Mouse (Mus musculus) liver, embryonic 14.5 days (tissue): Measurements from ENCODE around the gene Gm3002.
"Not testable (repeated sequence)": the region's sequence is repeated elsewhere in the genome, so short reads cannot be mapped to it uniquely, and the experiment has no call there.

ENCODE experiments used
- CTCF ChIP-seq: IDR thresholded peaks from 2 replicates; pipeline ENCODE4 v1.5.1; 2016; ENCODE audit warnings: antibody characterized with exemption, low read depth, control low read depth
- EP300 ChIP-seq: IDR thresholded peaks from 2 replicates; pipeline ENCODE4 v1.6.1; 2016; ENCODE audit warnings: antibody characterized with exemption, low read depth

- TF ChIP-seq CTCF, EP300: not testable (repeated sequence)
Measured at GRCm38 (mm10) chr14:3931456-3931855, 121.6 kb downstream of the Gm3002 start, which contains the start of gene Gm3029.
